Mouse (Mus musculus) forebrain, embryonic 13.5 days (tissue): ENCODE measurements at regions not wholly inside any gene's neighbourhood (a gene's known extent, or its start where the extent isn't known, plus 50 kb on each side); places are given as distances from the start of the nearest gene placed in this dataset.

Experiments
- ATAC-seq: fragments of 200-750 bp; cut with Nextera tagmentation; 2 replicates; pipeline ENCODE4 v1.8.0; 2017
- H3K27ac ChIP-seq: fragments of 300-500 bp; sonication (generic); 2 replicates; pipeline ENCODE4 v1.5.1; 2015; ENCODE audit warnings: inconsistent platforms, mild to moderate bottlenecking, moderate library complexity
- H3K27me3 ChIP-seq: fragments of 300-500 bp; sonication (generic); 2 replicates; pipeline ENCODE4 v1.6.1; 2015; ENCODE audit warnings: mild to moderate bottlenecking, inconsistent platforms
- H3K36me3 ChIP-seq: fragments of 300-500 bp; sonication (generic); 2 replicates; pipeline ENCODE4 v1.6.1; 2015; ENCODE audit warnings: mild to moderate bottlenecking, inconsistent platforms; ENCODE audit not compliant: poor library complexity, severe bottlenecking
- H3K4me1 ChIP-seq: fragments of 300-500 bp; sonication (generic); 2 replicates; pipeline ENCODE4 v1.6.1; 2015; ENCODE audit warnings: inconsistent platforms
- H3K4me2 ChIP-seq: fragments of 300-500 bp; sonication (generic); 2 replicates; pipeline ENCODE4 v1.6.1; 2015; ENCODE audit warnings: inconsistent platforms, mild to moderate bottlenecking, moderate library complexity
- H3K4me3 ChIP-seq: fragments of 300-500 bp; sonication (generic); 2 replicates; pipeline ENCODE4 v1.5.1; 2015; ENCODE audit warnings: mild to moderate bottlenecking, inconsistent platforms
- H3K9ac ChIP-seq: fragments of 300-500 bp; sonication (generic); 2 replicates; pipeline ENCODE4 v1.6.1; 2015; ENCODE audit warnings: mild to moderate bottlenecking, inconsistent platforms
- H3K9me3 ChIP-seq: fragments of 300-500 bp; sonication (generic); replicated peaks from 2 replicates; pipeline ENCODE4 v1.6.1; 2016; ENCODE audit warnings: inconsistent platforms
- WGBS: fragments of 180-500 bp; shearing (Covaris S2); methylation state at CpG from one replicate; pipeline ENCODE4 v1.1.7; 2015; 5-methylcytosine and 5-hydroxymethylcytosine counted together

GRCm38 (mm10) chrX:47330969-47331368, 561.8 kb downstream of the Smarca1 start:
- H3K4me2 ChIP-seq, result no peak overlapping the region
- 63% methylated on average over 1 of the region's 1 CpGs for WGBS
- no peak overlapping the region for H3K4me3 ChIP-seq
- no peak overlapping the region for H3K9ac ChIP-seq
- no peaks in the 10 kb centered on the region for H3K36me3 ChIP-seq
- H3K4me1 ChIP-seq, result no peaks in the 10 kb centered on the region
- no peak overlapping the region for H3K27ac ChIP-seq
- H3K9me3 ChIP-seq, result no peaks in the 10 kb centered on the region
- no peaks in the 10 kb centered on the region for H3K27me3 ChIP-seq
- no peak for ATAC-seq

GRCm38 (mm10) chrX:47328817-47329216, 564.0 kb downstream of the Smarca1 start:
- Histone ChIP-seq H3K36me3 (no peaks in the 10 kb centered on the region), H3K27ac (no peak overlapping the region), H3K4me3 (no peak overlapping the region), H3K9me3 (no peaks in the 10 kb centered on the region), H3K9ac (no peak overlapping the region), H3K4me2 (no peak overlapping the region), H3K27me3 (no peaks in the 10 kb centered on the region), H3K4me1 (no peaks in the 10 kb centered on the region)
- no peak for ATAC-seq

GRCm38 (mm10) chrX:47315810-47316209, 577.0 kb downstream of the Smarca1 start:
- ATAC-seq, result no peak
- no peak overlapping the region for H3K4me2 ChIP-seq
- no peaks in the 10 kb centered on the region for H3K9me3 ChIP-seq
- no peak overlapping the region for H3K9ac ChIP-seq
- no peak overlapping the region for H3K27ac ChIP-seq
- no peak overlapping the region for H3K4me3 ChIP-seq
- H3K4me1 ChIP-seq, result no peaks in the 10 kb centered on the region
- 49% methylated on average over 3 of the region's 3 CpGs for WGBS
- H3K27me3 ChIP-seq, result no peaks in the 10 kb centered on the region
- H3K36me3 ChIP-seq, result no peaks in the 10 kb centered on the region

GRCm38 (mm10) chrX:47307140-47307539, 585.6 kb downstream of the Smarca1 start:
- H3K27me3 ChIP-seq, result no peaks in the 10 kb centered on the region
- H3K4me1 ChIP-seq, result no peaks in the 10 kb centered on the region
- WGBS, result 81% methylated on average over 2 of the region's 2 CpGs
- H3K9me3 ChIP-seq, result no peaks in the 10 kb centered on the region
- H3K4me3 ChIP-seq, result no peak overlapping the region
- H3K9ac ChIP-seq, result no peak overlapping the region
- H3K27ac ChIP-seq, result no peak overlapping the region
- no peak for ATAC-seq
- H3K4me2 ChIP-seq, result no peak overlapping the region
- no peaks in the 10 kb centered on the region for H3K36me3 ChIP-seq

GRCm38 (mm10) chrX:47303547-47303946, 589.2 kb downstream of the Smarca1 start:
- Histone ChIP-seq H3K27me3 (no peaks in the 10 kb centered on the region), H3K27ac (no peak overlapping the region), H3K4me1 (no peaks in the 10 kb centered on the region), H3K36me3 (no peaks in the 10 kb centered on the region), H3K4me2 (no peak overlapping the region), H3K4me3 (no peak overlapping the region), H3K9me3 (no peaks in the 10 kb centered on the region), H3K9ac (no peak overlapping the region)
- no peak for ATAC-seq
- 24% methylated on average over 2 of the region's 2 CpGs for WGBS

GRCm38 (mm10) chrX:47292548-47293147, 600.1 kb downstream of the Smarca1 start:
- peak; percentile 69 for ATAC-seq
- no peaks in the 10 kb centered on the region for H3K4me1 ChIP-seq
- H3K9ac ChIP-seq, result no peak overlapping the region
- H3K27ac ChIP-seq, result no peak overlapping the region
- H3K4me2 ChIP-seq, result no peak overlapping the region
- no peak overlapping the region for H3K4me3 ChIP-seq
- no peaks in the 10 kb centered on the region for H3K27me3 ChIP-seq
- no peaks in the 10 kb centered on the region for H3K36me3 ChIP-seq
- no peaks in the 10 kb centered on the region for H3K9me3 ChIP-seq
